Mouse (Mus musculus) C2C12 (cell line): Measurements from ENCODE around the gene Cyth2.

Source experiments
- CEBPB ChIP-seq: IDR thresholded peaks from one replicate; pipeline ENCODE4 v1.6.1; 2011; ENCODE audit warnings: low read depth, mild to moderate bottlenecking, control low read depth, moderate library complexity
- CTCF ChIP-seq: IDR thresholded peaks from one replicate; pipeline ENCODE4 v1.5.1; 2011; ENCODE audit not compliant: control insufficient read depth, insufficient read depth, insufficient read length
- FOSL1 ChIP-seq: IDR thresholded peaks from one replicate; pipeline ENCODE4 v1.8.0; 2011; ENCODE audit warnings: mild to moderate bottlenecking, low read length; ENCODE audit not compliant: poor library complexity, insufficient read depth, severe bottlenecking
- MAX ChIP-seq: IDR thresholded peaks from one replicate; pipeline ENCODE4 v1.6.1; 2011; ENCODE audit warnings: mild to moderate bottlenecking, control low read depth
- MYOD1 ChIP-seq: IDR thresholded peaks from one replicate; pipeline ENCODE4 v1.6.1; 2011; ENCODE audit warnings: low read depth; ENCODE audit not compliant: control insufficient read depth, insufficient read length
- MYOG ChIP-seq: IDR thresholded peaks from one replicate; pipeline ENCODE4 v1.6.1; 2011; ENCODE audit not compliant: control insufficient read depth, insufficient read length; ENCODE audit errors: extremely low read depth
- USF1 ChIP-seq: IDR thresholded peaks from one replicate; pipeline ENCODE4 v1.6.1; 2011; ENCODE audit warnings: low read depth, mild to moderate bottlenecking, control low read depth, moderate library complexity

- no peak for TF ChIP-seq CTCF
- TF ChIP-seq USF1 = no peak
- no peak for TF ChIP-seq MAX
- TF ChIP-seq CEBPB = no peak
- TF ChIP-seq MYOD1 = no peak
- TF ChIP-seq MYOG = no peak
- TF ChIP-seq FOSL1 = no peak
Measured at GRCm38 (mm10) chr7:45814841-45815240, 460 bp upstream of the Cyth2 start.
